Mouse (Mus musculus): ENCODE data around the gene Mansc1.
"Not testable (repeated sequence)": the region's sequence is repeated elsewhere in the genome, so short reads cannot be mapped to it uniquely, and the experiment has no call there.

The Mansc1 gene

DNA sequence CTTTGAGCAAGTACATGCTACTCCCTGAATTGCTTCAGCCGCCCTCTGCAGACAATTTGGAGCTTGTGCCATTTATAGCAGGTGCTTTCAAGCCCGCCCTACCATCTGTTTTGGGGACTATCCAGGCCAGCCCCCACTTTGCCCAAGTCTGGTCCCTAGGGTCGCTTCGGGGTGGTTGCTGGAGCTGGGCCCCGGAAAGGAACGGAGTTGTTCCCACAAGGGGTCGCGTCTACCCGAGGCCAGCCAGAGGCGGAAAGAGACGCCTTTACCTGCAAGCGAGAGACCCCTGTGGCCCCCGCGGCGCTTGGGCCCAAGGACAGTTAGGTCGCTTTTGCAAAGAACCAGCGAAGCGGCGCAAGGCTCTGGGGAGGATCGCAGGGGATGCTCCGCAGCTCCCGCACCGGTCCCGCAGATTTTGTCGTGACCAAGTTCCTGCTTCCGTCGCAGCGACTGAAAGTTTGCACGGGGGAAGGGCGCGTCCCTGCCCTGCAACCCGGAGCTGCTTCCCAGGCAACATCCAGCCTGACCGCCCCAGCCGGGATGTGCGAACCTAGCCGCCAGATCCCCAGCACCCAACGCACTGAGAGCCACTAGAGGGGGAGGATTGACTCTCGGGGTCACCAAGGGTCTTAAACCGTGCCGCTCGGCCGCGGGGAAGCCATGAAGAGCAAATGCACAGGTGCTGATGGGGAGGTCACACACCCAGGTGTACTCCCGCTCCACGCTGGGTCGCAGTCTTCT lies at the start of gene Mansc1:
TSS of gene Mansc1 (minus strand) at position 542 of the 741 bp plus-strand sequence.
- peak; percentile 60 for DNase-seq (ENCODE audit: low spot score)

- DNase-seq (ENCODE audit: low spot score), result not testable (repeated sequence)
These were observed 47.0 kb upstream of the Mansc1 start for GRCm38 (mm10) chr6:134679330-134679729.

GRCm38 (mm10) chr6:134678037-134678436 lies 45.7 kb upstream of the Mansc1 start:
- DNase-seq (ENCODE audit: low spot score), result no peak

GRCm38 (mm10) chr6:134677504-134677903 lies 45.2 kb upstream of the Mansc1 start:
- no peak for DNase-seq (ENCODE audit: low spot score)

DNA sequence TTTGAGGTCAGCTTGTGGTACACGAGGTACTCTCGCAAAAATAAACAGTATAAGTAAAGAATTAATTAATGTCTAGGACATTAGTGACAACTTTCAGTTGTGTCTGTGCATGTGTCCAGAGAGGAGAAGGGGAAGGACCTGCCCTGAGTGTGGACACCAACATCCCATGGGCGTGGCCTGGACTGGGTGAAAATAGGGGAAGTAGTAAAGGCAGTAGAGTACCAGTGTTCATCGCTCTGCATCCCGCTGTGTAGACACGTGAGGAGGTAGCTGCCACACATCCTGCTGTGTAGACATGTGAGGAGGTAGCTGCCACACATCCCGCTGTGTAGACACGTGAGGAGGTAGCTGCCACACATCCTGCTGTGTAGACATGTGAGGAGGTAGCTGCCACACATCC lies 41.4 kb upstream of the Mansc1 start:
- DNase-seq (ENCODE audit: low spot score), result not testable (repeated sequence)

GRCm38 (mm10) chr6:134670881-134671411 lies 38.7 kb upstream of the Mansc1 start:
- DNase-seq (ENCODE audit: low spot score), result no peak

DNA sequence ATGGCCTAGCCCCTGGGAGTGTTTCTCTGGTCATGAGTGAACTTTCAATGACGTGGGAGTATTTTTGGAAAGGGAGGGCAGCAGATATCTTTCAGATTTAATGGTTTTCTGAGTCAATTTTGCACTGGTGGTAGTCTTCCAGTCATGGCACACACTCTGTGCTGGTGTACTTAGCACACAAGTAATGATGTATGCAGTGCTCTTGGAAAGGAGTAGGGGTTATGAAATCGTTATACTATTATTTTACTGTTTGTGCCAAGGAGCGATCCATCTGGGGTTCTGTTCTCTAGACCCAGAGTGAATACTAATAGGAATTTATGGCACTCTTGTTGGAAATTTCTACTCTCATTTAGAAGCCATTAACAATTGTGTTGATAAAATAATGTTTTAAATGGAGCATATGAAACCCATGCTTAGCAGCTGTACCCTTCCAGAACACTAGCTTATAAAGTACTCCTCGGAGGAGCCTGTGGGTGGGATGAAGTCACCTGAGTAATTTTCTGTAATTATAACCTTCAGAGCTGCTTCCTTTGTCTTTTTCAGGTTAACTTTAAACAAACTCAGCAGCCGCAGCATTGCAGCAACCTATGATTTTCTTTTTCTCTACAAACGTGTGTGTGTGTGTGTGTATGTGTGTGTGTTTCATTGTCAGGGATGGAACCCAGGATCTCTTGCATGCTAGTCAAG lies 37.0 kb upstream of the Mansc1 start:
- DNase-seq (ENCODE audit: low spot score), result no peak

- DNase-seq (ENCODE audit: low spot score), result no peak
These were observed 36.2 kb upstream of the Mansc1 start for GRCm38 (mm10) chr6:134668519-134668918.

DNA sequence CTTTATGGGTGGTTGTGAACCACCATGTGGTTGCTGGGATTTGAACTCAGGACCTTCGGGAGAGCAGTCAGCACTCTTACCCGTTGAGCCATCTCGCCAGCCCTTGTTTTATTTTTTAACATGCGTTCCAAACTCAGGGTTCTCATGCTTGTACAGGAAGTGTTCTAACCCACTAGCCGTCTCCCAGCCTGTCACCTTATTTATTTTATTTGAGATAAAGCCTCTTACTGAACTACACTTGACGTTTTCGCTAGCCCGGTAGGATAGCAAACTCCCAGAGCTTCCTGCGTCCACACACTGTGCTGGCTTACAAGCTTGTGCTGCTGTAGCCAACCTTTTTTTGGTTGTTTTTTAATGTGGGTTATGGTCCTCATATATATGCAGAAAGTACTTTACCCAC lies 33.5 kb upstream of the Mansc1 start:
- DNase-seq (ENCODE audit: low spot score), result no peak

DNA sequence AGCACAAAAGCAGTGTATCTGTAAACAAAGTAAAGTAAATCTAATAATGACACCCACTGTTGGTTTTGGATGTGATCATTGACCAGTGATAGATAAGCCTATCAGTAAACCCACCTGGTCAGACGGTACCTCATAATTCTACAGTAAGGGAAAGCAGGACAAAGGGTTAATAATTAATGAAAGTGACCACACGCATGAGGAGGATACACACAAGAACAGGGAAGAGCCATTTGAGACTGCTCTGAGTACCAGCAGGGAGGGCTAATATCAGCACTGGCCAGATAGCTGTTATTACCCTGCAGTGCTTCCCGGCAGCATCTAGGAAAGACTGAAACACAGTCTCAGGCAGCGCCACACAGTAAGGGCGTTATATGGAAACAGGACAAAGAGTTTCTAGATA lies 32.3 kb upstream of the Mansc1 start:
- DNase-seq (ENCODE audit: low spot score), result no peak

GRCm38 (mm10) chr6:134660714-134661406 lies 28.6 kb upstream of the Mansc1 start:
- no peak for DNase-seq (ENCODE audit: low spot score)

DNA sequence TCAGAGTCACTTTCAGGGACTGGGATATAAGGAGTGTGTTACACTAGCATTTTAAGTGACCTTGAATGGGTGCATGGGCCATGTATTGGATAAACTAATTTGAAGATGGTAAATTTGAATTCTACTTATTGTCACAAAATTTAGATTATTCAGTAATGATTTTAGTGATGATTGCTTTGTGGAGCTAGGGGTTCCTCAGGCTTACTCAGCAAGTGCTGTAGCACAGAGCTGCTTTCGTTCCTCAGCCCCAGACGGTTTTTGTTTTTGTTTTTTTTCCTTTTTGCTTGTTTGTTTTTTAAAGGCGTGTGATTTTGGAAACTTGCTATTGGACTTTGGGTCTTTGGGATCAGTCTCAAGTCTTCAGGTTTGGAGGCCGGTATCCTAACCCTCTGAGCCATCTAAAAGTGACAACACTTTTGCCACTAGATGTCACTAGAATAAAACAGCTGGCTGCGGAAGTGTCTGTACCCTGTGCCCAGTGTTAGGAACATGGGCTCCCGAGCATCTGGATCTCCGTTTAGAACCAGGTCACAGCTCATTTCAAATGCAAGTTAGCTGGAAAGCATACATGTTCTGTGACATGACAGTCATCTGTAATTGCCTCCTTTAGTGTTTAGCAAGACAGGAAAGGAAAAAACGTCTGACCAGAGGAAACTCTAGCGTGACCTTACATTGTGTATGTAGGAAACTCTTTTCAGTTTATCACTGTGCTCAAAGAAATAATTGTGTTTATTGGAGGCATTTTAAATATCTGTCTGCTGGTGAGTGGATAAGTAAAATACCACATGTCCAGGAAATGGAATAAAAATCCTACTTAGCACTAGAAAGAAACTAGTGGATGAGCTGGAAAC lies 27.0 kb upstream of the Mansc1 start:
- peak; percentile 87 for DNase-seq (ENCODE audit: low spot score)

GRCm38 (mm10) chr6:134656527-134656926 lies 24.2 kb upstream of the Mansc1 start:
- DNase-seq (ENCODE audit: low spot score), result no peak

DNA sequence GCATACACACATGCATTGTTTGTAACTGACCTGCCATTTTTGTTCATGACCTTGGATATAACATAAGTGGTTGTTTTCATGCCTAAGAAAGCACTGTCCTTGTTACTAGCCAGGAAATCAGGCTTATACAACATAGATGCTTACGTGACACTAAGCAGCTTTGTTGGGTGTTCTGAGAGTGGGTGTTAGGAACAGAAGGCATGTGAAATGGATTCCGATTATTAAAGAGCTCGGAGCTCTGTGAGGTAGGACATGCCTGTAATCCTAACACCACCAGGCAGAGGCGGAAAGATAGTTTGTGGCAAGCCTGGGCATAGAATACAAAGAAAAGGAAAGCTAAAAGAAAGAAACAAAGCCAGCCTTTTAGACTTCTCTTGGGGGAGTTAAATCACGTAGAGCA lies 16.1 kb upstream of the Mansc1 start:
- DNase-seq (ENCODE audit: low spot score), result no peak

GRCm38 (mm10) chr6:134647621-134648020 lies 15.3 kb upstream of the Mansc1 start:
- peak; percentile 43 for DNase-seq (ENCODE audit: low spot score)

- no peak for DNase-seq (ENCODE audit: low spot score)
These were observed 14.5 kb upstream of the Mansc1 start for GRCm38 (mm10) chr6:134646835-134647234.

GRCm38 (mm10) chr6:134643296-134643695 lies 11.0 kb upstream of the Mansc1 start:
- DNase-seq (ENCODE audit: low spot score), result no peak

DNA sequence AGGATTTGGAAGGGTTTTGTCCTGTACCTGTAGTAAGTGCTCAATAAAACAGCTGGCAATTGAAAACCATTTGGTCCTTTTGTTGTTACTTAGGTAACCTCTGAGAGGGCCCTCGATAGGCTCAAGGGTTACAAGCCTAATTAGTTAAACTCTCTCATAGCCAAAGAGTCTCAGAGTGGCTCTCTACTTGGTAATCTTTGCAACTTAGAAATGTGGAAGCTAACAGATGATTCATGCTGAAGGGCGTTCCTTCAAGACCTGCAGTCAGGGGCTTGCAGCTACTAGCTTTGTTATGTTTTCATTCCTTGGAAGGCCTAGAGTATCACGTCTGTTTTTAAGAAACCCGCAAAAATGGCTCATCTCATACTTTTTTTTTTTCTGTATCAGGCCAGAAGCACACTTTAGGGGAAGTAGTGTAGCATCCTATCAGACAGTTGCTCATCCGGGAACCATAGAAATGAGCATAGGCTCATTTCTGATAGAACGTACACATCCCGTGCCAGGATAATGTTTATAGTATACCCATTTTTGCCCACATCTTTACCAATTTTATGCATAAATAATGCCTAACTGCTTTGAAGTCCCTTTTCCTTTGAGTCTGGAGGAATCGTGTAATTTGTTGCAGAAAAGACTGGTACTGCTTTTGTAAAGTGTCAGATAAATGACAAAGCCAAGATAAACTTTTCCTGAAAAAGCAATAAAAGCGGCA lies 9.6 kb upstream of the Mansc1 start:
- no peak for DNase-seq (ENCODE audit: low spot score)

- peak; percentile 98 for DNase-seq (ENCODE audit: low spot score)
These were observed 8.5 kb upstream of the Mansc1 start for GRCm38 (mm10) chr6:134640485-134641475.

DNA sequence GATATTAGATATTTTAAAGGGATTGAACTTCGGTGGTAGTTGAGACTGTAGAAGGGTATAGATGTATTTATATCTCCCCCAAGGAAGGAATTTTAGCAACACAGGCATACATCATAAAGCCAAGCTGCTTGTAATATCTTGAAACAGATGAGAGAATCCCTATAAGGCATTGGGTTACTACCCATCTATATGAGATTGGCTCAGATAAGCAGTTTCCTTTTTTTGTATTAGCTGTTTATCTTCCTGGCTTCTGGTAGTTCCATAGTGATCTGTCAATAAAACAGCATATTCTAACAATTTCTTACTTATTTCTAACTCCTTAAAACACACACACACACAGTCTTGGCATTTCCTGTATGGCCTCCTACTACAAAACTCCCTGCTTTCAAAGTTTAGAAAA lies 7.6 kb upstream of the Mansc1 start:
- DNase-seq (ENCODE audit: low spot score), result no peak

Measured in retina, embryonic 14.5 days (tissue).